Mouse (Mus musculus) bone marrow, adult 2 months (tissue): ENCODE results near the gene Ino80b.

Source experiments
- CTCF ChIP-seq: fragments of 200-500 bp; IDR thresholded peaks from 2 replicates; pipeline ENCODE4 v1.5.1; 2011; ENCODE audit warnings: low read length, control low read depth; ENCODE audit not compliant: control insufficient read depth, insufficient read depth
- POLR2A ChIP-seq: fragments of 200-500 bp; IDR thresholded peaks from 2 replicates; pipeline ENCODE4 v1.6.1; 2011; ENCODE audit warnings: low read depth, mild to moderate bottlenecking, control low read depth, low read length, borderline replicate concordance; ENCODE audit not compliant: control insufficient read depth

GRCm38 (mm10) chr6:83118369-83118768 is 6.9 kb downstream of the Ino80b start:
- TF ChIP-seq POLR2A (no peak), CTCF (no peak)
